Mouse (Mus musculus) forebrain, embryonic 12.5 days (tissue): ENCODE data around the gene Itgb3bp. TPM values are rescaled to one million over a fixed set of nuclear protein-coding genes. Genes with fewer than 3 reads are reported as not detected.

Source experiments
- ATAC-seq: fragments of 200-750 bp; cut with Nextera tagmentation; 2 replicates; pipeline ENCODE4 v1.8.0; 2017; ENCODE audit warnings: moderate TSS enrichment; ENCODE audit not compliant: low FRiP score
- H3K27ac ChIP-seq: fragments of 300-500 bp; sonication (generic); 2 replicates; pipeline ENCODE4 v1.5.1; 2016; ENCODE audit warnings: mild to moderate bottlenecking
- H3K27me3 ChIP-seq: fragments of 300-500 bp; sonication (generic); 2 replicates; pipeline ENCODE4 v1.6.1; 2016; ENCODE audit warnings: mild to moderate bottlenecking
- H3K36me3 ChIP-seq: fragments of 300-500 bp; sonication (generic); replicated peaks from 2 replicates; pipeline ENCODE4 v1.6.1; 2016; ENCODE audit warnings: mild to moderate bottlenecking
- H3K4me1 ChIP-seq: fragments of 300-500 bp; sonication (generic); 2 replicates; pipeline ENCODE4 v1.6.1; 2016
- H3K4me2 ChIP-seq: fragments of 300-500 bp; sonication (generic); 2 replicates; pipeline ENCODE4 v1.6.1; 2016; ENCODE audit warnings: mild to moderate bottlenecking, moderate library complexity
- H3K4me3 ChIP-seq: fragments of 300-500 bp; sonication (generic); replicated peaks from 2 replicates; pipeline ENCODE4 v1.5.1; 2016; ENCODE audit warnings: mild to moderate bottlenecking
- H3K9ac ChIP-seq: fragments of 300-500 bp; sonication (generic); 2 replicates; pipeline ENCODE4 v1.6.1; 2016; ENCODE audit warnings: mild to moderate bottlenecking
- H3K9me3 ChIP-seq: fragments of 300-500 bp; sonication (generic); 2 replicates; pipeline ENCODE4 v1.6.1; 2016
- WGBS: fragments of 180-500 bp; shearing (Covaris S2); methylation state at CpG from one replicate; pipeline ENCODE4 v1.1.7; 2016; 5-methylcytosine and 5-hydroxymethylcytosine counted together
- polyA plus RNA-seq: library from polyadenylated mRNA; unstranded; fragments of >200 nt; fragmentation: Nextera tagmentation; extraction: Ambion mirVana; gene quantifications from 2 replicates; pipeline ENCODE4 v1.2.1, GENCODE M21; 2016

Gene Itgb3bp
- 54.3 and 57.3 TPM in 2 replicates for polyA plus RNA-seq

GRCm38 (mm10) chr4:99929613-99930517 lies at the start of gene Itgb3bp:
Gene Itgb3bp, minus strand, starts transcription at chr4:99929813.
- Histone ChIP-seq H3K27me3 (no peaks in the 10 kb centered on the region; the same call in 1 of the 2 replicates), H3K9me3 (no peaks in the 10 kb centered on the region), H3K36me3 (no peaks in the 10 kb centered on the region), H3K4me1 (peaks cover 11% of the 10 kb centered on the region), H3K4me2 (peak within 1 kb of the TSS; percentile 94), H3K27ac (peak within 1 kb of the TSS; percentile 77), H3K4me3 (peak within 1 kb of the TSS; percentile 62), H3K9ac (peak within 1 kb of the TSS; percentile 72)
- ATAC-seq = peak; percentile 93
- WGBS = 1% methylated on average over 56 of the region's 57 CpGs

- Histone ChIP-seq H3K36me3 (no peaks in the 10 kb centered on the region), H3K4me1 (no peaks in the 10 kb centered on the region), H3K4me3 (no peak overlapping the region), H3K27me3 (no peaks in the 10 kb centered on the region), H3K27ac (no peak overlapping the region), H3K9ac (no peak overlapping the region), H3K4me2 (no peak overlapping the region), H3K9me3 (no peaks in the 10 kb centered on the region)
- WGBS = 89% methylated on average over 5 of the region's 5 CpGs
- ATAC-seq = no peak
These were observed 49.7 kb upstream of the Itgb3bp start for GRCm38 (mm10) chr4:99979326-99979725.

GRCm38 (mm10) chr4:99974375-99974774 lies 44.8 kb upstream of the Itgb3bp start:
- Histone ChIP-seq H3K4me3 (no peak overlapping the region), H3K9me3 (no peaks in the 10 kb centered on the region), H3K36me3 (no peaks in the 10 kb centered on the region), H3K4me1 (peaks cover 5% of the 10 kb centered on the region; the same call in 1 of the 2 replicates), H3K4me2 (no peak overlapping the region), H3K27ac (no peak overlapping the region), H3K27me3 (no peaks in the 10 kb centered on the region), H3K9ac (no peak overlapping the region)
- WGBS = 79% methylated on average over 5 of the region's 5 CpGs
- ATAC-seq = no peak

- no peak overlapping the region for H3K9ac ChIP-seq
- 93% methylated on average over 1 of the region's 1 CpGs for WGBS
- H3K4me1 ChIP-seq = peaks cover 5% of the 10 kb centered on the region; the same call in 1 of the 2 replicates
- no peak overlapping the region for H3K27ac ChIP-seq
- no peak overlapping the region for H3K4me2 ChIP-seq
- H3K9me3 ChIP-seq = no peaks in the 10 kb centered on the region
- H3K27me3 ChIP-seq = no peaks in the 10 kb centered on the region
- H3K36me3 ChIP-seq = no peaks in the 10 kb centered on the region
- no peak overlapping the region for H3K4me3 ChIP-seq
- ATAC-seq = no peak
These were observed 44.3 kb upstream of the Itgb3bp start for GRCm38 (mm10) chr4:99973931-99974330.

GRCm38 (mm10) chr4:99972886-99973285 lies 43.3 kb upstream of the Itgb3bp start:
- Histone ChIP-seq H3K9me3 (no peaks in the 10 kb centered on the region), H3K4me1 (peaks cover 5% of the 10 kb centered on the region; the same call in 1 of the 2 replicates), H3K36me3 (no peaks in the 10 kb centered on the region), H3K27ac (no peak overlapping the region), H3K4me3 (no peak overlapping the region), H3K27me3 (no peaks in the 10 kb centered on the region), H3K9ac (no peak overlapping the region), H3K4me2 (no peak overlapping the region)
- WGBS = 94% methylated on average over 6 of the region's 6 CpGs
- ATAC-seq = no peak

- no peak overlapping the region for H3K9ac ChIP-seq
- H3K9me3 ChIP-seq = no peaks in the 10 kb centered on the region
- H3K27me3 ChIP-seq = no peaks in the 10 kb centered on the region
- H3K4me1 ChIP-seq = peaks cover 5% of the 10 kb centered on the region; the same call in 1 of the 2 replicates
- WGBS = 80% methylated on average over 4 of the region's 4 CpGs
- H3K4me3 ChIP-seq = no peak overlapping the region
- H3K4me2 ChIP-seq = no peak overlapping the region
- H3K36me3 ChIP-seq = 0 out of 2 replicates have a peak, but pooled peaks cover 3% of the 10 kb centered on the region
- ATAC-seq = no peak
- no peak overlapping the region for H3K27ac ChIP-seq
These were observed 40.5 kb upstream of the Itgb3bp start for GRCm38 (mm10) chr4:99970097-99970496.

GRCm38 (mm10) chr4:99969328-99969727 lies 39.7 kb upstream of the Itgb3bp start:
- Histone ChIP-seq H3K9me3 (no peaks in the 10 kb centered on the region), H3K4me2 (no peak overlapping the region), H3K9ac (no peak overlapping the region), H3K27ac (no peak overlapping the region), H3K4me1 (peaks cover 5% of the 10 kb centered on the region; the same call in 1 of the 2 replicates), H3K4me3 (no peak overlapping the region), H3K27me3 (no peaks in the 10 kb centered on the region), H3K36me3 (0 out of 2 replicates have a peak, but pooled peaks cover 3% of the 10 kb centered on the region)
- 65% methylated on average over 5 of the region's 5 CpGs for WGBS
- ATAC-seq = no peak

- Histone ChIP-seq H3K9me3 (no peaks in the 10 kb centered on the region), H3K36me3 (0 out of 2 replicates have a peak, but pooled peaks cover 3% of the 10 kb centered on the region), H3K27me3 (no peaks in the 10 kb centered on the region), H3K9ac (no peak overlapping the region), H3K4me2 (no peak overlapping the region), H3K4me1 (peaks cover 5% of the 10 kb centered on the region; the same call in 1 of the 2 replicates), H3K4me3 (no peak overlapping the region), H3K27ac (no peak overlapping the region)
- ATAC-seq = no peak
- WGBS = 85% methylated on average over 6 of the region's 6 CpGs
These were observed 36.9 kb upstream of the Itgb3bp start for GRCm38 (mm10) chr4:99966555-99966954.

GRCm38 (mm10) chr4:99959308-99959707 lies 29.7 kb upstream of the Itgb3bp start:
- no peak overlapping the region for H3K9ac ChIP-seq
- H3K27me3 ChIP-seq = no peaks in the 10 kb centered on the region
- WGBS = 93% methylated on average over 3 of the region's 3 CpGs
- no peak overlapping the region for H3K4me3 ChIP-seq
- no peak overlapping the region for H3K4me2 ChIP-seq
- no peaks in the 10 kb centered on the region for H3K9me3 ChIP-seq
- no peaks in the 10 kb centered on the region for H3K4me1 ChIP-seq
- H3K27ac ChIP-seq = no peak overlapping the region
- no peak for ATAC-seq
- no peaks in the 10 kb centered on the region for H3K36me3 ChIP-seq

GRCm38 (mm10) chr4:99958084-99958815 lies 28.6 kb upstream of the Itgb3bp start:
- Histone ChIP-seq H3K4me1 (no peaks in the 10 kb centered on the region), H3K4me2 (no peak overlapping the region), H3K36me3 (no peaks in the 10 kb centered on the region), H3K27ac (no peak overlapping the region), H3K9ac (no peak overlapping the region), H3K4me3 (no peak overlapping the region), H3K27me3 (no peaks in the 10 kb centered on the region), H3K9me3 (no peaks in the 10 kb centered on the region)
- no peak for ATAC-seq
- 78% methylated on average over 7 of the region's 7 CpGs for WGBS

- ATAC-seq = no peak
- Histone ChIP-seq H3K27ac (no peak overlapping the region), H3K36me3 (no peaks in the 10 kb centered on the region), H3K9me3 (no peaks in the 10 kb centered on the region), H3K4me2 (no peak overlapping the region), H3K9ac (no peak overlapping the region), H3K4me3 (no peak overlapping the region), H3K4me1 (no peaks in the 10 kb centered on the region), H3K27me3 (no peaks in the 10 kb centered on the region)
- WGBS = 93% methylated on average over 4 of the region's 4 CpGs
These were observed 27.6 kb upstream of the Itgb3bp start for GRCm38 (mm10) chr4:99957186-99957585.

GRCm38 (mm10) chr4:99955396-99955795 lies 25.8 kb upstream of the Itgb3bp start:
- Histone ChIP-seq H3K36me3 (no peaks in the 10 kb centered on the region), H3K9me3 (no peaks in the 10 kb centered on the region), H3K9ac (no peak overlapping the region), H3K27me3 (no peaks in the 10 kb centered on the region), H3K4me3 (no peak overlapping the region), H3K27ac (no peak overlapping the region), H3K4me2 (no peak overlapping the region), H3K4me1 (no peaks in the 10 kb centered on the region)
- ATAC-seq = no peak
- WGBS = 82% methylated on average over 10 of the region's 10 CpGs
